Mouse (Mus musculus): ENCODE data around the gene Hcn1. TPM values are rescaled to one million over a fixed set of nuclear protein-coding genes. Genes with fewer than 3 reads are reported as not detected.

The Hcn1 gene
- polyA plus RNA-seq, 1 experiment, result not detected

- H3K9me3 ChIP-seq, result no peaks in the 10 kb centered on the region
- no peaks in the 10 kb centered on the region for H3K36me3 ChIP-seq (replicated peaks; ENCODE audit: low read length)
- H3K4me1 ChIP-seq, result peaks cover 13% of the 10 kb centered on the region
- no peak overlapping the region for H3K4me3 ChIP-seq (replicated peaks)
- H3K27me3 ChIP-seq (replicated peaks), result peaks cover 30% of the 10 kb centered on the region
- TF ChIP-seq FLI1 (IDR thresholded peaks at IDR 0.05; ENCODE audit: low read length), result no peak
- no peak for TF ChIP-seq GATA1 (IDR thresholded peaks at IDR 0.05; ENCODE audit: borderline replicate concordance, low read length)
Measured at GRCm38 (mm10) chr13:117604971-117605750, 3.0 kb downstream of the Hcn1 start.

- Histone ChIP-seq H3K27me3 (replicated peaks) (no peaks in the 10 kb centered on the region), H3K4me3 (replicated peaks) (no peak overlapping the region), H3K36me3 (replicated peaks; ENCODE audit: low read length) (no peaks in the 10 kb centered on the region), H3K9me3 (no peaks in the 10 kb centered on the region), H3K4me1 (no peaks in the 10 kb centered on the region)
- TF ChIP-seq GATA1 (IDR thresholded peaks at IDR 0.05; ENCODE audit: borderline replicate concordance, low read length), result no peak
- no peak for TF ChIP-seq FLI1 (IDR thresholded peaks at IDR 0.05; ENCODE audit: low read length)
Measured at GRCm38 (mm10) chr13:117611881-117612280, 9.8 kb downstream of the Hcn1 start.

- Histone ChIP-seq H3K27me3 (replicated peaks) (no peaks in the 10 kb centered on the region), H3K4me3 (replicated peaks) (no peak overlapping the region), H3K4me1 (no peaks in the 10 kb centered on the region), H3K36me3 (replicated peaks; ENCODE audit: low read length) (no peaks in the 10 kb centered on the region), H3K9me3 (no peaks in the 10 kb centered on the region)
- TF ChIP-seq GATA1 (IDR thresholded peaks at IDR 0.05; ENCODE audit: borderline replicate concordance, low read length), result no peak
- TF ChIP-seq FLI1 (IDR thresholded peaks at IDR 0.05; ENCODE audit: low read length), result no peak
Measured at GRCm38 (mm10) chr13:117619544-117619943, 17.4 kb downstream of the Hcn1 start.

GRCm38 (mm10) chr13:117657501-117657900, 55.4 kb downstream of the Hcn1 start:
- Histone ChIP-seq H3K9me3 (no peaks in the 10 kb centered on the region), H3K27me3 (replicated peaks) (no peaks in the 10 kb centered on the region), H3K4me3 (replicated peaks) (no peak overlapping the region), H3K36me3 (replicated peaks; ENCODE audit: low read length) (no peaks in the 10 kb centered on the region), H3K4me1 (no peaks in the 10 kb centered on the region)
- TF ChIP-seq FLI1 (IDR thresholded peaks at IDR 0.05; ENCODE audit: low read length) (no peak), GATA1 (IDR thresholded peaks at IDR 0.05; ENCODE audit: borderline replicate concordance, low read length) (no peak)

GRCm38 (mm10) chr13:117658414-117659175, 56.5 kb downstream of the Hcn1 start:
- Histone ChIP-seq H3K9me3 (no peaks in the 10 kb centered on the region), H3K4me1 (no peaks in the 10 kb centered on the region), H3K36me3 (replicated peaks; ENCODE audit: low read length) (no peaks in the 10 kb centered on the region), H3K27me3 (replicated peaks) (no peaks in the 10 kb centered on the region), H3K4me3 (replicated peaks) (no peak overlapping the region)
- TF ChIP-seq FLI1 (IDR thresholded peaks at IDR 0.05; ENCODE audit: low read length), result no peak
- no peak for TF ChIP-seq GATA1 (IDR thresholded peaks at IDR 0.05; ENCODE audit: borderline replicate concordance, low read length)

GRCm38 (mm10) chr13:117659511-117659910, 57.4 kb downstream of the Hcn1 start:
- Histone ChIP-seq H3K4me1 (no peaks in the 10 kb centered on the region), H3K9me3 (no peaks in the 10 kb centered on the region), H3K4me3 (replicated peaks) (no peak overlapping the region), H3K36me3 (replicated peaks; ENCODE audit: low read length) (no peaks in the 10 kb centered on the region), H3K27me3 (replicated peaks) (no peaks in the 10 kb centered on the region)
- TF ChIP-seq FLI1 (IDR thresholded peaks at IDR 0.05; ENCODE audit: low read length) (no peak), GATA1 (IDR thresholded peaks at IDR 0.05; ENCODE audit: borderline replicate concordance, low read length) (no peak)

- no peak for TF ChIP-seq FLI1 (IDR thresholded peaks at IDR 0.05; ENCODE audit: low read length)
- TF ChIP-seq GATA1 (IDR thresholded peaks at IDR 0.05; ENCODE audit: borderline replicate concordance, low read length), result no peak
- H3K27me3 ChIP-seq (replicated peaks), result no peaks in the 10 kb centered on the region
- no peak overlapping the region for H3K4me3 ChIP-seq (replicated peaks)
- no peaks in the 10 kb centered on the region for H3K9me3 ChIP-seq
- no peaks in the 10 kb centered on the region for H3K4me1 ChIP-seq
- no peaks in the 10 kb centered on the region for H3K36me3 ChIP-seq (replicated peaks; ENCODE audit: low read length)
Measured at GRCm38 (mm10) chr13:117662661-117663060, 60.5 kb downstream of the Hcn1 start.

- Histone ChIP-seq H3K4me3 (replicated peaks) (no peak overlapping the region), H3K36me3 (replicated peaks; ENCODE audit: low read length) (no peaks in the 10 kb centered on the region), H3K4me1 (no peaks in the 10 kb centered on the region), H3K27me3 (replicated peaks) (no peaks in the 10 kb centered on the region), H3K9me3 (no peaks in the 10 kb centered on the region)
- no peak for TF ChIP-seq GATA1 (IDR thresholded peaks at IDR 0.05; ENCODE audit: borderline replicate concordance, low read length)
- no peak for TF ChIP-seq FLI1 (IDR thresholded peaks at IDR 0.05; ENCODE audit: low read length)
Measured at GRCm38 (mm10) chr13:117669303-117669702, 67.2 kb downstream of the Hcn1 start.

GRCm38 (mm10) chr13:117671851-117672250, 69.7 kb downstream of the Hcn1 start:
- no peak overlapping the region for H3K4me3 ChIP-seq (replicated peaks)
- no peaks in the 10 kb centered on the region for H3K27me3 ChIP-seq (replicated peaks)
- no peaks in the 10 kb centered on the region for H3K4me1 ChIP-seq
- no peaks in the 10 kb centered on the region for H3K36me3 ChIP-seq (replicated peaks; ENCODE audit: low read length)
- no peaks in the 10 kb centered on the region for H3K9me3 ChIP-seq
- TF ChIP-seq FLI1 (IDR thresholded peaks at IDR 0.05; ENCODE audit: low read length) (no peak), GATA1 (IDR thresholded peaks at IDR 0.05; ENCODE audit: borderline replicate concordance, low read length) (no peak)

GRCm38 (mm10) chr13:117676418-117676817, 74.3 kb downstream of the Hcn1 start:
- no peak for TF ChIP-seq FLI1 (IDR thresholded peaks at IDR 0.05; ENCODE audit: low read length)
- no peak for TF ChIP-seq GATA1 (IDR thresholded peaks at IDR 0.05; ENCODE audit: borderline replicate concordance, low read length)
- Histone ChIP-seq H3K4me3 (replicated peaks) (no peak overlapping the region), H3K4me1 (no peaks in the 10 kb centered on the region), H3K27me3 (replicated peaks) (no peaks in the 10 kb centered on the region), H3K36me3 (replicated peaks; ENCODE audit: low read length) (no peaks in the 10 kb centered on the region), H3K9me3 (no peaks in the 10 kb centered on the region)
